Mouse (Mus musculus): ENCODE data around the gene Nradd. TPM values are rescaled to one million over a fixed set of nuclear protein-coding genes. Genes with fewer than 3 reads are reported as not detected.
A peak's percentile ranks its signal among the peaks of the same experiment; 100 is the strongest.

Nradd gene
- total and polyA plus RNA-seq, 3 experiments = 0.58 to 1.1 TPM; not detected in 1

DNA sequence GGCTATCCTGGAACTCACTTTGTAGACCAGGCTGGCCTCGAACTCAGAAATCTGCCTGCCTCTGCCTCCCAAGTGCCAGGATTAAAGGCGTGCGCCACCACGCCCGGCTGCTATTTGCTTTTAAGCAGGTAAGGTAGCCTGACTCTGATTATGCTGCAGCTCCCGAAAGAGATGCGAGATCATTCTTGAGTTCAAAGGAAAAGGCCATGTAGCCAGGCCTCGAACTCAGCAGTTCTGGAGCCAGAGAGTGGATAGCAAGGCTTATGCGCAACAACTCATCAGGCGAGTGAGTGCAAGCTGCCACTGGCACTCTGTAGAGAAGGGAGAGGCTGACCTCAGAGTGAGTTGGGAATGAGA lies 31.4 kb upstream of the Nradd start:
- peak overlapping the region; percentile 60 for H3K9ac ChIP-seq (ENCODE audit: control insufficient read depth, low read depth, low read length, poor library complexity, severe bottlenecking)
- no peaks in the 10 kb centered on the region for H3K27me3 ChIP-seq (ENCODE audit: control insufficient read depth in 1 of 2, insufficient read depth in 2 of 2, low read length in 2 of 2)

DNA sequence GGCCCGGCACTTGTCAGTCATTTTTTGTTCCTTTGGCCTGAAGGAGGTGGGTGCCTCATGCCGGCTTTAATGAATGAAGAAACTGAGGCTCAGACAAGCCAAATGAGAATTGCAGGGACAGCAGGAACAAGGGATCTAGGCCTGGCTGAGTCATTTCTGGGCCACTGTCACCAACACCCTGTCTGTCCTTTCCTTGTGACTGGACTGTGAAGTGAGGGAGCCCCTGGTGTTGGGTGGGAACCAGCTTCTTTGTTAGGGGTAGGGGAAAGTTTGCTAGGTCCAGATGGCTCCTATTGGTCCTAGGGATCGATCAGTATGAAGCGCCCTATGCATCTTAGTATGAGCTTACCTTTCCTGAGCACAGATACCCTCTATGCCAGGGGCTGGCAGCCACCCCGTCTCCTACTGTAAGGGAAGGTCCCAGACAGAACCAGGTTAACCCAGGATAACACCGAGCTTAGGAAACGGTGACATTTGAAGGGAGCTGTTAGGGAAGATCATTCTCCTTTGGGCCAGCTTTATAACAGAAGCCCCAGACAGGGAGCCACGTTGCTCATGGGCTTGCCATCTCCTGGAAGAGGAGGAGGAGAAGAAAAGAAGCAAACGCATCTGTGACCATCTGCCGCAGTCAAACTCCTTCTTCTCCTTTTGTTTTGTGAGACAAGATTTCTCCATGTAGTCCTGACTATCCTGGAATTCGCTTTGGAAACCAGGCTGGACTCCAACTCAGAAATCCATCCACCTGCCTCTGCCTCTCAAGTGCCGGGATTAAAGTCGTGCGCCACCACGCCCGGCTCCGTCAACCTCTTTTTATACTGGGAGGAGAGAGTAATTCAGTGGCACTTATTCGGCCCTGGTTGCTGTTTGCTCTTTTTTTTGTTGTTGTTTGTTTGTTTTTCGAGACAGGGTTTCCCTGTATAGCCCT lies 30.7 kb upstream of the Nradd start:
- Histone ChIP-seq H3K9ac (ENCODE audit: control insufficient read depth, low read depth, low read length, poor library complexity, severe bottlenecking) (peak overlapping the region; percentile 80), H3K27me3 (ENCODE audit: control insufficient read depth in 1 of 2, insufficient read depth in 2 of 2, low read length in 2 of 2) (no peaks in the 10 kb centered on the region), H3K4me1 (ENCODE audit: control insufficient read depth in 1 of 2, insufficient read depth in 2 of 2, low read length in 2 of 2) (peaks cover 2 to 26% of the 10 kb centered on the region in 2 experiments), H3K27ac (ENCODE audit: control insufficient read depth, low read depth, low read length) (no peak overlapping the region; the same call in 1 of the 2 replicates), H3K79me2 (ENCODE audit: control insufficient read depth, insufficient read depth, low read length, poor library complexity) (peaks cover 23% of the 10 kb centered on the region), H3K4me3 (ENCODE audit: control insufficient read depth in 1 of 2, insufficient read depth in 1 of 2, low read depth in 2 of 2, low read length in 2 of 2) (peak overlapping the region; percentile 69 to 83), H3K36me3 (ENCODE audit: control insufficient read depth in 1 of 2, insufficient read depth in 2 of 2, low read length in 2 of 2) (peaks cover 0 to 3% of the 10 kb centered on the region in 2 experiments; a peak in 2 of 4 replicates), H3K9me3 (replicated peaks; ENCODE audit: insufficient read depth, low read length) (no peaks in the 10 kb centered on the region)
- TF ChIP-seq NRF1 (IDR thresholded peaks at IDR 0.05; ENCODE audit: insufficient read depth, low read depth, low read length, poor library complexity, severe bottlenecking) = no peak
- TF ChIP-seq TAL1 (IDR thresholded peaks at IDR 0.05; ENCODE audit: low read length) = no peak
- no peak for TF ChIP-seq POLR2A (IDR thresholded peaks at IDR 0.05; ENCODE audit: control insufficient read depth in 1 of 2, insufficient read depth in 1 of 2, low read depth in 1 of 2, low read length in 2 of 2, poor library complexity in 1 of 2)
- no peak for DNase-seq (ENCODE audit: low read depth, low spot score)

More for the DNA sequence above, 31.4 kb upstream of the Nradd start:
- no peak for DNase-seq (ENCODE audit: low read depth, low spot score)
- Histone ChIP-seq H3K36me3 (ENCODE audit: control insufficient read depth in 1 of 2, insufficient read depth in 2 of 2, low read length in 2 of 2) (peaks cover 0 to 3% of the 10 kb centered on the region in 2 experiments; a peak in 2 of 4 replicates), H3K9me3 (replicated peaks; ENCODE audit: insufficient read depth, low read length) (no peaks in the 10 kb centered on the region), H3K4me1 (ENCODE audit: control insufficient read depth in 1 of 2, insufficient read depth in 2 of 2, low read length in 2 of 2) (peaks cover 2 to 26% of the 10 kb centered on the region in 2 experiments), H3K27ac (ENCODE audit: control insufficient read depth, low read depth, low read length) (peak overlapping the region; percentile 73), H3K79me2 (ENCODE audit: control insufficient read depth, insufficient read depth, low read length, poor library complexity) (peaks cover 30% of the 10 kb centered on the region), H3K4me3 (ENCODE audit: control insufficient read depth in 1 of 2, insufficient read depth in 1 of 2, low read depth in 2 of 2, low read length in 2 of 2) (peak overlapping the region; percentile 83 to 84)
- TF ChIP-seq RAD21 (IDR thresholded peaks at IDR 0.05; ENCODE audit: low read depth, low read length) = no peak
- TF ChIP-seq POLR2A (IDR thresholded peaks at IDR 0.05; ENCODE audit: control insufficient read depth in 1 of 2, insufficient read depth in 1 of 2, low read depth in 1 of 2, low read length in 2 of 2, poor library complexity in 1 of 2) = no peak
- TF ChIP-seq ZKSCAN1 (IDR thresholded peaks at IDR 0.05; ENCODE audit: low read depth, low read length) = no peak
- no peak for TF ChIP-seq MXI1 (IDR thresholded peaks at IDR 0.05; ENCODE audit: low read depth, low read length)
- no peak for TF ChIP-seq POLR2AphosphoS5 (IDR thresholded peaks at IDR 0.05; ENCODE audit: borderline replicate concordance, low read depth, low read length)
- TF ChIP-seq MYC (IDR thresholded peaks at IDR 0.05; ENCODE audit: low read depth, low read length) = no peak
- no peak for TF ChIP-seq E2F4 (IDR thresholded peaks at IDR 0.05; ENCODE audit: borderline replicate concordance, low read depth, low read length)
- TF ChIP-seq ZC3H11A (IDR thresholded peaks at IDR 0.05; ENCODE audit: low read depth, low read length) = no peak
- TF ChIP-seq SMC3 (IDR thresholded peaks at IDR 0.05; ENCODE audit: low read depth, low read length) = no peak
- no peak for TF ChIP-seq MAZ (IDR thresholded peaks at IDR 0.05; ENCODE audit: low read depth, low read length)
- no peak for TF ChIP-seq GABPA (IDR thresholded peaks at IDR 0.05; ENCODE audit: low read depth, low read length)
- TF ChIP-seq RCOR1 (IDR thresholded peaks at IDR 0.05; ENCODE audit: low read depth, low read length) = no peak
- TF ChIP-seq USF1 (IDR thresholded peaks at IDR 0.05; ENCODE audit: low read depth, low read length) = no peak
- TF ChIP-seq EP300 (IDR thresholded peaks at IDR 0.05; ENCODE audit: low read depth in 1 of 2, low read length in 2 of 2) = no peak
- no peak for TF ChIP-seq TCF12 (IDR thresholded peaks at IDR 0.05; ENCODE audit: low read depth, low read length)
- no peak for TF ChIP-seq MAFK (IDR thresholded peaks at IDR 0.05; ENCODE audit: borderline replicate concordance, low read depth, low read length)
- TF ChIP-seq USF2 (IDR thresholded peaks at IDR 0.05; ENCODE audit: borderline replicate concordance in 1 of 2, insufficient read depth in 1 of 2, low read depth in 1 of 2, low read length in 2 of 2) = no peak
- TF ChIP-seq JUND (IDR thresholded peaks at IDR 0.05; ENCODE audit: low read depth, low read length) = no peak
